Mouse (Mus musculus): ENCODE results near the gene D130043K22Rik.

The D130043K22Rik gene

DNA sequence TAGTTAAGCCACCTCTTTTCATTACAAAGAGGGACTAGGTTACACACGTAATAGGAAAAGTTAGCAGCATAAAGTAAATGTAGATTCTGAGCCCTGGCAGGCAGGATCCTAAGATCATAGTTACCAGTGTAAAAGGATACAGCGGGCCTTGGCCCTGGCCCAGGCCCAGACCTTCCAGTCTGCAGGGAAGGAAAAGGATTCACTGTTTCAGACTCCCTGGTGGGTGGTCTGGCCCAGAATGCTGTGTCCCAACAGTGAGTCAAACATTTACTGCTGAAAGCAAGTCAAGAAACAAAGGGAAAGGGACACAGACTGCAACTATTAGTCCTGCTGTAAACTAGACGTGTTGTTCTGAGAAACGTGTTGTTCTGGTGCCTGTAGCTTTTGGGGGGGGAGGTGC is 100.6 kb downstream of the D130043K22Rik start:
- DNase-seq (ENCODE audit: low read depth, low spot score) = no peak

DNA sequence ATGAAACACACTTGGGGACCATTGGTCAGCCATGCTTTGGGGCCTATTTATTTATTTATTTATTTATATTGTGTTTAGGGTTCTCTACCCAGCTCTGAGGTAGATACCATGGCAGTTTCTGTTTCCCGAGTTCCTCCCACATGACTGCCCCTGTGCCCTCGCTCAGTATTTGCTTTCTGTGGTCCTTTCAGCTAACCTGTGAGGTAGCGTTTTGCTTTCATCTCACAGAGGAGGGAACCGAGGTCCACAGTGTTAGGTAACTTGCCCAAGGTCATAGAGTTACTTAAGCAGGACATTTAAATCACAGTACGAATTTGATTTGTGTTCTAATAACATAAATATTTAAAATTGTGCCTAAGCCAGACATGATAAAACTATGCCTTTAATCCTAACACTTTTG is 102.2 kb downstream of the D130043K22Rik start:
- no peak for DNase-seq (ENCODE audit: low read depth, low spot score)

DNA sequence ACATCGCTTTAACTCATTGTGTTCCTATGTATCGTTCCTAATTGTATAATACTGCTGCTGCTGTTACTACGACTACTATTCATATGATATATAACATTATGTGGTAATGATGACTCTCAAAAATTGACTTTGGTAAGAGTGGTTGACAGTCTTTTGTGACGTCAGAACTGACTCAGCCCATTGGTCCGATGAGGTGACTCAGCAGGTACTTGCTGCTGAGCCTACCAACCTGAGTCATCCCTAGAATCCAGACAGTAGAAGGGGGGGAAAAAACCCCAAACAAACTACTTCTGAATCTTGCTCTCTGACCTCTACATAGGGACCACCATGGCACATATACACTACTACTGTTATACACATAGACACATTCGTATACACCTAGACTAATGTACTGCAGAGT is 103.9 kb downstream of the D130043K22Rik start:
- DNase-seq (ENCODE audit: low read depth, low spot score) = no peak
